18 mouse cellular contexts compared by ENCODE assay signal in the genomic region with DNA sequence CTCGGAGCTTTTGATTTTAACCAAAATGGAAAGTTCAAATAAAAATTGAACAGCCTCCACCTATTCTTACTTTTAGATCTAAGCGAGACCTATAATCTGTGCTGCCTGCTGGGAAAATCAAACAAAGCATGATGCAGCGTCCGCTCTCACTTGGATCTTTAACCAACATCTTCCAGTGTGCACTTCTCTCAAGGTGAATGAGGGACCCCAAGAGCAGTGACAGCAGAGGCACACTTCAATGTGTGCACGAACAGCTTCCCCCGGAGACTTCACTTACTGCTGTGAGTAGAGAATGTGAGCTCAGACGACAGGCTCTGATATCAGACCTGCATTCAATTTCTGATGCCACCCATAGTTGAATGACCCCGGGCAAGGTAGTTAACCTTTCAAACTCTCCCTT.
"Had no signal": no experiment of that assay in that cellular context is flagged by ENCODE, and none has a peak within 500 bp of the region (broad histone marks: within the 10 kb centered on the region; RNA-seq: fewer than 3 reads in every experiment).

No protein-coding gene starts in this region.

- H3K9ac ChIP-seq: liver, embryonic 14.5 days; lung, embryonic 14.5 days; midbrain, embryonic 13.5 days; neural tube, embryonic 13.5 days; neural tube, embryonic 15.5 days had no signal

- H3K36me3 ChIP-seq: midbrain, embryonic 13.5 days; neural tube, embryonic 13.5 days; neural tube, embryonic 15.5 days had no signal

- ATAC-seq: midbrain, embryonic 13.5 days had no signal

- H3K27me3 ChIP-seq: neural tube, embryonic 15.5 days had no signal

- H3K4me2 ChIP-seq: lung, embryonic 14.5 days; midbrain, embryonic 11.5 days; midbrain, embryonic 13.5 days; neural tube, embryonic 13.5 days; neural tube, embryonic 15.5 days had no signal

- H3K4me3 ChIP-seq: midbrain, embryonic 13.5 days; myocyte; neural tube, embryonic 13.5 days; neural tube, embryonic 15.5 days had no signal

- H3K27ac ChIP-seq: liver, embryonic 14.5 days; midbrain, embryonic 13.5 days; neural tube, embryonic 13.5 days; neural tube, embryonic 15.5 days had no signal

- DNase-seq: lung, adult 18-20 months; lung, embryonic 14.5 days; lung, postnatal 10 days; lung, postnatal 4 days; retina, postnatal 1 day; right cerebral cortex, adult 18-20 months; right cerebral cortex, postnatal 25 days; right cerebral cortex, postnatal 4 days; spleen, adult 18-20 months; thymus, adult 18-20 months; thymus, postnatal 14 days; thymus, postnatal 36 days had no signal

- H3K9me3 ChIP-seq: midbrain, embryonic 13.5 days; neural tube, embryonic 13.5 days; neural tube, embryonic 15.5 days had no signal

- H3K4me1 ChIP-seq: neural tube, embryonic 13.5 days; neural tube, embryonic 15.5 days had no signal
